Mouse (Mus musculus) testis, postnatal 10 days (tissue): ENCODE measurements around the gene Ewsr1.
A peak's percentile ranks its signal among the peaks of the same experiment; 100 is the strongest.

Experiments used
- DNase-seq: peaks from one replicate; pipeline ENCODE4 v3.0.0; 2021; ENCODE audit warnings: low spot score

Gene Ewsr1

DNA sequence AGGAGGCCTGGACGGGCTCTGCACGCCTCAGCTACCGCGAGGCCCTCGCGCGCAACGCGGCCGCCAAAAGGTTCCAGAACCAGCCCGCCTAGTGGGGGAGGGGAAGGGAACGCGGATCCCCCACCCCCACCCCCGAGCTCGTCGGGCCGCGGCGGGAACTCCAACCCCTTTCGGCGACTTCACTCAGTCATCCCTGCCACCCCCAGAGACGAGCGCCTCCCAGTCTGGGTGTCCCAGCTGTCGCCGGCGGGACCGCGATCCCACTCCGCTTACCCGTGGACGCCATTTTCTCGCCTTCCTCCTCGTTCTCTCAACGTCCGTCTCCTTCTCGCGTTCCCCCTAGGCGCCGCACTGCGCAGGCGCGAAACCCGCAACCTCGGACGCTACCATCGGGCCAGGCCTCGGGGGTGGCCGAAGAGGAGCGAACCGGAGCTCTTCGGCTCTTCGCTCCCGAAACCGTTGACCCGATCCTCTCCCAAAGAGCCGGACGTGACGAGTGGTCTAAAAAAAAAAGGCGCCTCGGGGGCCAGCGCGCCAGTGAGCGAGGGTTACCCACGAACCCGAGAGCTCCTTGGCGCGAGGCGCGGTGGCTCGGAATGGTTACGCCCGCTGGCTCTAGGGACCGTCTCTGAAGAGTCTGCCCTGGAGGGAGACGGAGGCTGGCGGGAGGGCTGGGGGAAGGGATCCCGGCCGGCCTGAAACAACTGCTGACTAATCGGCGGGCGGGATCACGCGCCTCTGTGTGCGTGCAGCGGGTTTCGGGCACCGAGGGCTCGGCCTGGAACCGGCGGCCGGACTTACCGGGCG, at the start of gene Ewsr1, which contains the start of gene Rhbdd3:
Gene Ewsr1, minus strand, starts transcription at position 531 of the 807 bp plus-strand sequence.
Gene Rhbdd3, plus strand, starts transcription at position 191 of the 807 bp plus-strand sequence.
- DNase-seq = peak; percentile 99

- no peak for DNase-seq
Observed at GRCm38 (mm10) chr11:5145600-5145999, 46.5 kb upstream of the Ewsr1 start.

DNA sequence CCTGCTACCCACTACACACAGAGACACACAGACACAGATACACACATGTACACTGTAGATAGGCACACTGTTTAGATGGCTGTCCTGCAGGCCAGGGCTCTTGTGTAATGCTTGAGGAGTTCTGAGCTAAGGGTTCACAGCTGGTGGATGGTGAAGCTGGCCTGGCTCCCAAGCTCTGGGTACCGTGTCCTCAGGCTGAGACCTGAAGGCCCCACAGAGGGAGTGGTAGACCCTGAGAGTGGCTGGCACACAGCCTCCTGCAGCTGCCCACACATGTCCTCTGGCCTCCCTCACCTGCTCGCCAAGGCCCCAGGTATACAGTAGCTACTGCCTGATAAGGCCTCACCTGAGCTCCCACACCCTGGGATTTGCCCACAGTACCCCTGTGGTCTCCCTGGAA, 42.9 kb upstream of the Ewsr1 start:
- DNase-seq = no peak

DNA sequence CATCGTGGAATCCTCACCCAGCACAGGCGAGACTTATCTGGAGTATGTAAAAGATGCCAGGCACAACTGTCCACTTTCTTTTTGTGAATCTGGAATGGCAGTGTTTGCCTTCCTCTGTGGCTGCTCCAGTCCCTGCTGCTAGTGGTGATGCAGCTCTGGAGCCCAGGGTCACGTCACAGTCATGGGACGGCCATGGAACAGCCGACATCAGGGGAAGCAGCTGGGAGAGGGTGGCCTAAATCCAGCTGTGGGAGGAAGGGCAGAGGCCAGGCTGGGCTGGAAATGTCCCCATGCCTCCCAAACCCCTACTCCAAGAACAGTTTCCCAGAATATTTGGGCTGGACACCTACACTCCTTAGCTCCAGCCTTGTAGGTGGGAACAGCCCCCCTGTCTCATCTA, 42.2 kb upstream of the Ewsr1 start:
- DNase-seq = no peak

GRCm38 (mm10) chr11:5140619-5141018, 41.6 kb upstream of the Ewsr1 start:
- peak; percentile 91 for DNase-seq

- DNase-seq = no peak
Observed at GRCm38 (mm10) chr11:5139372-5139771, 40.3 kb upstream of the Ewsr1 start.

DNA sequence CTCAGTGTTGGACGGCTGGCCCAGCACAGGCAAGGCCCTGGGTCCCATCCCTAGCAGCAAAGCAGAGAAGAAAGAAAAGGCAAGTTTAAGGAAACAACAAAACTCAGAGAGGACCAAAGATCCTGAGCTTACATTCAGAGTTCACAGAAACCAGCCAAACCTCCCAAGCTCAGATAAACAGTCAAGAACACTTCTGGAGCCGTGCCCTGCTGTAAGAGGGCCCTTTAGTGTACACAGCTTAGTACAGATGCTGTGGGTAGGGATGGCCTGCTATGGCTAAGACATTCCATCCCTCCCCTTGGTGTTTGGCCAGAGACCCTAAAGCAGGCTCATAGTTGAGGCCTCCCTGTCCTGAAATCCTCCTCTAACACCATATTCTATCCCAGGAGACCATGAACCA, 39.6 kb upstream of the Ewsr1 start:
- no peak for DNase-seq

GRCm38 (mm10) chr11:5135914-5136313, 36.8 kb upstream of the Ewsr1 start:
- no peak for DNase-seq

DNA sequence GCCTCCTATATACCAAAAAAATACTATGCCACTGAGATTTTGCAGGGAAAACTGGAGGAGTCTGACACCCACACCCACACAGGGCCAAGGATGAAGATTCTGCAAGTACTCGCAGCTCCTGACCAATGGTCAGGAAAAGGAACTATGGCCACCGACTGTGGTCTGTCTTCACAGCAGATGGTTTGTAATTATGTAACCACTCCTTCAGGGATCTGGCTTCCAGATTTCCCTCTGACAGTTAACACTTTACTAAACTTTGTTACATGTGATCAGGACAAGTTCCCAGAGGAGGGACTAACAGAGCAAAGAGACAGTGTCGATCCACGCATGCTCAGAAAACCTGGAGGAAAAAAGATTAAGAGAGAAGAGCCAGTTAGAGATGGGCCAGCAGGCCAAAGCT, 33.7 kb upstream of the Ewsr1 start:
- DNase-seq = no peak

DNA sequence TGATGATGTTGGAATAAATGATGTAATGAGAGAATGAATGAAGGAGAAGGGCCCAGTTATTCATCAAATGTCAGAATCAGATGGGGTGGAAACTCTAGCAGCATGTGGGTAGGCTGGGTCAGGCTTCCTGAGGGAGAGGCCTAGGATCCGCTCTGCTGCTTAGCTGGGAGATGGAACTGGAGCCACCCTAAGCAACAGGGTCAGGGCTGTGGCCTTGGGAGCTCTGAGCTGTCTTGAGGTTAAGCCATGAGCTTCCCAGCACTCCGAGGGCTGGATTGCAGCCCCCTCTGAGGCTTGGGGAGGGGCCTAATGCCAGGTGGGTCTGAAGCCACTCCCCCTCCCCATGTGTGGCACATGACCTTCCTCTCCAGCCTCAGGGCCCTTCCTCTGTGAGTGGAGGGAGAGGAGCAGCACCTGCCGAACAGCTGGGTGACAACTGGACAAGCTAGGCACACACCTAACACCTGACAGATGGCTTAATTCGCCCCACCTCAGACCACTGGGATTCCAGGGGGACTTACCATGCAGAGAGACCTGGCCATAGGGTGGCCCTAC, 31.1 kb upstream of the Ewsr1 start:
- no peak for DNase-seq

GRCm38 (mm10) chr11:5129035-5129480, 30.0 kb upstream of the Ewsr1 start:
- no peak for DNase-seq

DNA sequence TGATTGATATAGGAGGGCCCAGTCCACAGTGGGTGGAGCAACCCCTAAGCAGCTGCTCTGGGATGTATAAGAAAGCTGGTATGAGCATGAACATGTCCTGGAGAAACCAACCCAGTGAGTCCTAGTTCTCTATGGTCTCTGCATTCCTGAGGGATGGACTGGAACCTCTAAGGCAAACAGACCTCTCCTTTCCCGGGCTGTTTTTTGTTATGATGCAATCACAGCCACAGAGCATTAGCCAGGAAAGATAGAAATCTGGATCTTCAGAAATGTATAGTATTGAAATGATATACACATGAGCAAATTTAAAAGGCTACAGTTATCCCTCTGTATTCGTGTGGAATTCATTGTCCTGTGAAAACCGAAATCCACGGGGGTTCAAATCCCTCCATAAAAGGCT, 26.6 kb upstream of the Ewsr1 start:
- DNase-seq = no peak

GRCm38 (mm10) chr11:5114931-5115581, 16.0 kb upstream of the Ewsr1 start:
- peak; percentile 94 for DNase-seq

DNA sequence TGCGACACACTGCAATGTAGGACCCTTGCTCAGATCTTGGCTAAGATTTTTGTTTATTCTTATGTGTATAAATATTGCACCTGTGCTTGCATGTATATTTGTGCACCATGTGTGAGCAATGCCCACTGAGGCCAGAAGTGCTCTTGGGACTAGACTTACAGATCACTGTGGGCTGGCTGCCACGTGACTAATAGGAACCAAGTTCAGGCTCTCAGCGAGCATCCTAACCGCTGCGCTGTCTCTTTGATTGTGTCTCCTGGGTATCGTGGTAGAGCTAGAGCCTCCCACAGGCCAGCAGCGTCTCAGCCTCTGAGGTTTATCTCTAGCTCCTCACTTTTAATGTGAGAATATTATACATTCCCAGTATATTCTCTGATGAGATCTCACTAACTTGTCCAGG, 14.6 kb upstream of the Ewsr1 start:
- no peak for DNase-seq

GRCm38 (mm10) chr11:5109441-5109840, 10.4 kb upstream of the Ewsr1 start:
- no peak for DNase-seq

GRCm38 (mm10) chr11:5103986-5104509, 5.0 kb upstream of the Ewsr1 start:
- DNase-seq = no peak

DNA sequence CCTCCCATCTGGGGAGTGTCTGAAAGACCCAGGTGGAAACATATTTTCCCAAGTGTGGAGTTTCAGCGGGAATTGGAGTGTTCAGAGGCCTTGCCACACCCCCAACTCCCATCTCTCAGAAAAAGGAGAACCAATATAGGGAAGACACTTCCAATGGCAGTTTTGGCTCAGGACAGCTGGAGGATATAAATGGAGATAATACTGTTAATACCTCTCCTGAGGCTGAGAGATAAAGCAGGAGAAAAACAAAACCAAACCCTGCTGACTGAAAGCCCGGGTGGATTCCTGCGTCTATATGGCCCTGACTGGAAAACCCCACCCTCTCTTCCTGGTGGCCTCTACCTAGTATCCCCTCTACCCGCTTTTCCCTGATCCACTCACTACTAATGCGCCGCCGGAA, 3.3 kb upstream of the Ewsr1 start:
- no peak for DNase-seq

DNA sequence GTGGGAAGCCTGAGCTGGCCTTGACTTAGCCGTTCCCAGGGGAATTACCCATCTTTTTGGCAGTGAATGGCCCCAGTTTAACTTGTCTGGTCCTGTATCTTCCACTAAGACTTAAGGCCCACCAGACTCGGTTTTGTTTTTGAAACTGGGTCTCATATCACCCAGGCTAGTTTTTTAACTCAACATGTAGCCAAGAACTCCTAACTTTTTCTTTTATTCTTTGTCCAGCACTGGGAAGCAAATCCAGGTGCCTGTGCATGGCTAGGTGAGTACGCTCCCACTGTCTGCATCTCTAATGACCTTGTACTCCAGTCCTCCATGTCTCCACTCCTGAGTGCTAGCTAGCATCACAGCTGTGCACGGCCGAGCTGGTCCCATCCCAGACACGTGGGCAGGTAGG, 2.6 kb upstream of the Ewsr1 start:
- no peak for DNase-seq

DNA sequence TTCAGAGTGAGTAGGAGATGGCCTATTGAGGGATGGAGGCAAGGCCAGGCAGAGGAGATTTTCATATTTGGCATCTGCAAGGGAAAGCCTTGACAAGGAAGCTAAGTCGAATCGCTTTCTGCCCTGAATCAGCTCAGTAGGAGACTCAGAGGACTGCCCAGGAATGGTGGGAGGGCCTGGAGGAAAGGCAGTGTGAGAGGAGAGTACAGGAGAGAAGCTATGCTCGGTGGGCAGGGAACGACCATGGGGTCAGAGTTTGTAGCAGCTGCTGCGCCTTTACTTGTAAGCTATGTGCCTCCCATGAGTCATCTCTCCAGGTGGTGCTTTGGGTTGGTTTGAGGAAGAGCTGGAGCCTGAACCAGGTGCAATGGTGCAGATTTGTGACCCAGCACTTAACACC, 1.7 kb upstream of the Ewsr1 start:
- DNase-seq = no peak

GRCm38 (mm10) chr11:5100283-5100682, 1.2 kb upstream of the Ewsr1 start:
- no peak for DNase-seq

GRCm38 (mm10) chr11:5099576-5100183, 614 bp upstream of the Ewsr1 start:
- peak; percentile 90 for DNase-seq

DNA sequence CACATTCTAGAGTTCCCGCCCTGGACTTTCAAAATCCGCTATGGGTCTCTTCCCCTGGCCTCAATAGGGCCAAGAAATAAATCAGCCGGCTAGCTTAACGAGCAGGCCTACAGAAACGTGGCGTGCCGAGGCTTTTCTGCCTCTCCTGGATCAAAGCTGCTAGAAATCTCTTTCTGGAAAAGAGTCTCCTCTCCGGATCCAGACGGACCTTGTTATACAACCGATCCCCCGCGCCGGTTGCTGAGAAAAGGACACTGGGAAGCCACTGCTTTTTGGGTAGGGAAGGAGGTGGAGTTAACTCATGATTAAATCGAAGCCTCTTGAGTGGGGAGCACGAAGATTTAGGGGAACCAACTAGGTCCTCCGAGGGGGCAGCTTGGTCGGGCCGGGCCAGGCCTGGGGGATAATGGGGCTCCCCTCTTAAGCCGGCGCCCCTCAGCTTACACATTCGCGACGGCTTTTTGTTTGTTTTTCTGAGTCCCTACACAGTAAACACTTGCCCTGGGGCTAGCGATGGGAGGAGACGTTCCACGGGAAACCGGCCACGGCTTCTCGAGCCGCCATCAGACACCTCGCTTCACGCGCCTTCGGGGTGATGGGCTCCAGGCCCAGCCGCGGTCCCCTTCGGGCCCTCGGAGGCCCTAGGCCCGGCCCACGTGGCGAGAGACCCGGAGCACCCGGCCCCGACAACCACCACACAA, 881 bp downstream of the Ewsr1 start:
- DNase-seq = peak; percentile 58
